ENCODE assay signal across 15 mouse cellular contexts in the genomic region with DNA sequence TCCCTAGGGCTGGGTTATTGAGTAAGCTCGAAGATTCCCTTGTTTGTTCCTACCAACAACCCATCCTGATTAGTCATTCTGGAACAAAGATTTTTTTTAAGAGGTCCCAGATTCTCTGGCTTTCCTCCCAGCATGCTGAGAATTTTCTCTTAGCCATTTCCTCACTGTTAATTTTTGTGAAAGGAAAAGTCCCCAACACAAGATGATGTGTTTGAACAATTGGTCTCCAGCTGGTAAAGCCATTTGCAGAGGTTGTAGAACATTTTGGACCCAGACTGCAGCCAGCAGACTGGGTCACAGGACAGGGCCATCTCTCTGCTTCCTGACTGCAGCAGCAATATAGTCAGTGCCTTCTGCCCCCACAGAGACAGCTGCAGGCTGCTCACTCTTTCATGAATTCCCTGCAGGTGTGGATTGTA. TPM values are rescaled to one million over a fixed set of nuclear protein-coding genes. Genes with fewer than 3 reads are reported as not detected.
DNase-seq lines count a peak whose midpoint lies in the region; ATAC-seq lines count a peak whose summit lies in the region.
"Had no signal": no experiment of that assay in that cellular context is flagged by ENCODE, and none has a peak within 500 bp of the region (broad histone marks: within the 10 kb centered on the region; RNA-seq: fewer than 3 reads in every experiment).

No protein-coding gene starts in this region.

- H3K4me2 ChIP-seq in kidney, embryonic 15.5 days = no peak overlapping the region
- H3K4me2 ChIP-seq: liver, embryonic 15.5 days; midbrain, embryonic 15.5 days had no signal

- no peaks in the 10 kb centered on the region for H3K4me1 ChIP-seq in kidney, embryonic 15.5 days
- H3K4me1 ChIP-seq: liver, embryonic 15.5 days; midbrain, embryonic 15.5 days had no signal

- peak; percentile 8 for DNase-seq in kidney, postnatal 10 days
- peak; percentile 84 for DNase-seq in gastrocnemius, postnatal 25 days
- DNase-seq in lung, postnatal 10 days = peak; percentile 70
- peak; percentile 52 for DNase-seq in thymus, postnatal 4 days
- DNase-seq in urinary bladder, adult 2 months (ENCODE audit: low spot score) = no peak
- no peak for DNase-seq in layer of hippocampus, postnatal 25 days (ENCODE audit: extremely low spot score in 1 of 2, low spot score in 1 of 2)
- DNase-seq in ovary, adult 18-20 months (ENCODE audit: low spot score) = no peak
- DNase-seq: cerebellum, postnatal 25 days; kidney, adult 9 months; spleen, adult 18-20 months had no signal

- H3K27ac ChIP-seq in kidney, embryonic 15.5 days = no peak overlapping the region
- H3K27ac ChIP-seq: left cerebral cortex, adult 2 months; midbrain, embryonic 15.5 days had no signal

- no peak overlapping the region for H3K4me3 ChIP-seq in kidney, embryonic 15.5 days (replicated peaks)
- H3K4me3 ChIP-seq: left cerebral cortex, adult 2 months; liver, embryonic 15.5 days; midbrain, embryonic 15.5 days had no signal

- H3K27me3 ChIP-seq in kidney, embryonic 15.5 days = no peaks in the 10 kb centered on the region
- H3K27me3 ChIP-seq: liver, embryonic 15.5 days; midbrain, embryonic 15.5 days had no signal

- WGBS in kidney, embryonic 15.5 days = 86% methylated on average over 1 of the region's 1 CpGs

- no peaks in the 10 kb centered on the region for H3K9me3 ChIP-seq in kidney, embryonic 15.5 days (replicated peaks)
- H3K9me3 ChIP-seq: liver, embryonic 15.5 days; midbrain, embryonic 15.5 days had no signal

- H3K9ac ChIP-seq in kidney, embryonic 15.5 days = no peak overlapping the region
- H3K9ac ChIP-seq: liver, embryonic 15.5 days; midbrain, embryonic 15.5 days had no signal

- no peaks in the 10 kb centered on the region for H3K36me3 ChIP-seq in kidney, embryonic 15.5 days
- H3K36me3 ChIP-seq: liver, embryonic 15.5 days; midbrain, embryonic 15.5 days had no signal

- no peak for ATAC-seq in kidney, embryonic 15.5 days (replicated peaks; ENCODE audit: low FRiP score)
- ATAC-seq: midbrain, embryonic 15.5 days had no signal

RNA-seq across cellular contexts. Expression of gene Ifngr1, which starts 28.3 kb away (rescaled TPM):
- 54.0 and 58.1 TPM in 2 replicates for polyA plus RNA-seq in kidney, embryonic 15.5 days (2015; fragmentation: Nextera tagmentation; extraction: Ambion mirVana)
- 10 to 100 TPM; 21.9 to 26.3 TPM for total RNA-seq in gastrocnemius, postnatal 25 days (2021)
- polyA plus RNA-seq in urinary bladder, adult 2 months (2012; rRNA removed) = 64.8 and 65.9 TPM in 2 replicates
- 10 to 100 TPM; 16.1 to 20.2 TPM for total RNA-seq in layer of hippocampus, postnatal 25 days (2021)

RNA-seq across cellular contexts. Expression of gene Il22ra2, which starts 58.3 kb away (rescaled TPM):
- not detected in 2 replicates for polyA plus RNA-seq in kidney, embryonic 15.5 days (2015; fragmentation: Nextera tagmentation; extraction: Ambion mirVana)
- not detected for total RNA-seq in gastrocnemius, postnatal 25 days (2021)
- polyA plus RNA-seq in urinary bladder, adult 2 months (2012; rRNA removed) = 0.03 TPM in 1 of 2 replicates, not detected in the other
- not detected for total RNA-seq in layer of hippocampus, postnatal 25 days (2021)
- total RNA-seq: left cerebral cortex, adult 2 months had no signal
- polyA plus RNA-seq: liver, embryonic 15.5 days; midbrain, embryonic 15.5 days; neural tube, embryonic 14.5 days had no signal

Comparison
In these comparisons a context has a peak if more than half of its experiments do, and no peak if none do; other contexts are left out.
1. DNase-seq: peak in kidney, postnatal 10 days (single experiment), gastrocnemius, postnatal 25 days (single experiment), lung, postnatal 10 days (single experiment) and thymus, postnatal 4 days (single experiment); none in urinary bladder, adult 2 months (single experiment), layer of hippocampus, postnatal 25 days (0 of 2) and ovary, adult 18-20 months (single experiment).